Mouse (Mus musculus) heart, adult 2 months (tissue): Measurements from ENCODE around the gene Gm17349.

Experiments used
- CTCF ChIP-seq: fragments of 200-600 bp; IDR thresholded peaks from 2 replicates; pipeline ENCODE4 v1.8.1; 2022; ENCODE audit warnings: antibody characterized with exemption, mild to moderate bottlenecking, moderate library complexity
- EP300 ChIP-seq: fragments of 200-500 bp; IDR thresholded peaks from 2 replicates; pipeline ENCODE4 v1.6.1; 2011; ENCODE audit warnings: low read depth, low read length, control low read depth; ENCODE audit not compliant: insufficient read depth
- POLR2A ChIP-seq: fragments of 200-500 bp; IDR thresholded peaks from 2 replicates; pipeline ENCODE4 v1.6.1; 2011; ENCODE audit warnings: mild to moderate bottlenecking, low read depth, low read length, control low read depth; ENCODE audit not compliant: insufficient read depth

- TF ChIP-seq POLR2A (peak; percentile 52), EP300 (peak; percentile 58; the same call in 1 of the 2 replicates), CTCF (peak; percentile 72)
These were observed 19.2 kb upstream of the Gm17349 start for GRCm38 (mm10) chr15:99724292-99725021.
